Mouse (Mus musculus): ENCODE measurements at regions not wholly inside any gene's neighbourhood (a gene's known extent, or its start where the extent isn't known, plus 50 kb on each side); places are given as distances from the start of the nearest gene placed in this dataset.

DNA sequence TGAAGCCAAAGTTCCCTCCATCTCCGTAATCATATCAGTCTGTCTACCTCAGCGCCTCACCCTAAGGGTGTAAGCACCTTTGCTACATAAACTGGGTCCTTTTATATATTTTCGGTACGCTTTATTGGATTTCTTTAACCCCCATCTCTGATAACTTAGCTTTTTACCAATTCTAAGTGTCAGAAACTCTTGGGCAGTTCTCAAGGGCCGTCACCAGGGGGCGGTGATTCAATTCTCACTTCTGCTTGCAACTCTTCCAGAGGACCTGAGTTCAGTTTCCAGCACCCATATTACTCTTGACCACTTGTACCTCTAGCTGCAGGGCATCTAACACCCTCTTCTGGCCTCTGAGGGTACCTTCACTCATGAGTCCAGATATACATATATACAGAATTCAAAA lies 523.7 kb upstream of the Mon1b start:
- peak; percentile 61 for TF ChIP-seq CTCF (IDR thresholded peaks at IDR 0.05)
- TF ChIP-seq EP300 (IDR thresholded peaks at IDR 0.05; ENCODE audit: insufficient read depth, low read depth, low read length): no peak

All from heart, adult 2 months (tissue).